Mouse (Mus musculus) ES-E14 (cell line): ENCODE measurements around the gene Thada. TPM values are rescaled to one million over a fixed set of nuclear protein-coding genes. Genes with fewer than 3 reads are reported as not detected.
"Not testable (repeated sequence)": the region's sequence is repeated elsewhere in the genome, so short reads cannot be mapped to it uniquely, and the experiment has no call there.

Source experiments
- DNase-seq: peaks from one replicate; pipeline ENCODE4 v3.0.0-alpha.2; 2013; ENCODE audit warnings: low read depth, low spot score
- H3K27ac ChIP-seq: 2 replicates; pipeline ENCODE4 v1.5.1; 2012; ENCODE audit warnings: low read depth, mild to moderate bottlenecking, low read length, moderate library complexity, mixed read lengths; ENCODE audit not compliant: poor library complexity, insufficient read depth, severe bottlenecking
- H3K36me3 ChIP-seq: 2 replicates; pipeline ENCODE4 v1.6.1; 2012; ENCODE audit warnings: mild to moderate bottlenecking, low read length, moderate library complexity, mixed read lengths; ENCODE audit not compliant: control insufficient read depth, poor library complexity, insufficient read depth, severe bottlenecking
- H3K4me1 ChIP-seq, 2 experiments: fragments of 150-350 bp in 1 of 2; sonication (generic) in 1 of 2; 2 replicates each; pipeline ENCODE4 v1.6.1; 2012; ENCODE audit warnings: low read length in 2 of 2, mild to moderate bottlenecking in 1 of 2, mixed read lengths in 1 of 2; ENCODE audit not compliant: control insufficient read depth in 2 of 2, insufficient read depth in 2 of 2, poor library complexity in 1 of 2
- H3K4me3 ChIP-seq, 2 experiments: fragments of 150-350 bp in 1 of 2; sonication (generic) in 1 of 2; 2 replicates each; pipeline ENCODE4 v1.5.1; 2012; ENCODE audit warnings: low read length in 2 of 2, low read depth in 1 of 2, mild to moderate bottlenecking in 1 of 2, mixed read lengths in 1 of 2; ENCODE audit not compliant: insufficient read depth in 1 of 2, poor library complexity in 1 of 2, severe bottlenecking in 1 of 2
- H3K9ac ChIP-seq: 2 replicates; pipeline ENCODE4 v1.6.1; 2012; ENCODE audit warnings: low read depth, mild to moderate bottlenecking, low read length, mixed read lengths; ENCODE audit not compliant: poor library complexity, insufficient read depth, severe bottlenecking
- H3K9me3 ChIP-seq: fragments of 150-350 bp; sonication (generic); 2 replicates; pipeline ENCODE4 v1.6.1; 2012; ENCODE audit warnings: low read depth, mild to moderate bottlenecking, low read length; ENCODE audit not compliant: control insufficient read depth, insufficient read depth
- CHD2 ChIP-seq: IDR thresholded peaks from 2 replicates; pipeline ENCODE4 v1.6.1; 2014; ENCODE audit warnings: mild to moderate bottlenecking, low read depth, low read length, inconsistent platforms
- HCFC1 ChIP-seq: IDR thresholded peaks from 2 replicates; pipeline ENCODE4 v1.6.1; 2012; ENCODE audit warnings: low read length, inconsistent platforms, borderline replicate concordance; ENCODE audit not compliant: insufficient read depth
- MAFK ChIP-seq: IDR thresholded peaks from 2 replicates; pipeline ENCODE4 v1.6.1; 2014; ENCODE audit warnings: mild to moderate bottlenecking, low read depth, low read length, inconsistent platforms; ENCODE audit not compliant: insufficient read depth
- ZC3H11A ChIP-seq: IDR thresholded peaks from 2 replicates; pipeline ENCODE4 v1.6.1; 2012; ENCODE audit warnings: low read depth, mild to moderate bottlenecking, inconsistent platforms, low read length, borderline replicate concordance
- ZNF384 ChIP-seq: IDR thresholded peaks from 2 replicates; pipeline ENCODE4 v1.6.1; 2012; ENCODE audit warnings: low read depth, low read length, inconsistent platforms
- in situ Hi-C, 2 experiments: fragments of 600-800 bp; cut with MboI; formaldehyde crosslinking; loops; one replicate each; pipeline ENCODE4 v1.15.1; 2025; ENCODE audit warnings: low sequenced_read_pairs in 2 of 2, inconsistent platforms in 1 of 2; ENCODE audit not compliant: unreplicated experiment in 2 of 2
- total RNA-seq: library from RNA; depleted of rRNA; stranded (reverse); fragments of 300-350 nt; gene quantifications from 2 replicates; pipeline ENCODE4 v1.2.3, GENCODE M21; 2012

Gene Thada
- total RNA-seq, 1 experiment = 37.4 TPM

- TF ChIP-seq HCFC1 (no peak), MAFK (no peak), CHD2 (no peak), ZNF384 (no peak), ZC3H11A (no peak)
- Histone ChIP-seq H3K36me3 (no peaks in the 10 kb centered on the region; the same call in 1 of the 2 replicates), H3K9ac (no peak overlapping the region), H3K27ac (no peak overlapping the region), H3K4me1 (peaks cover 0 to 3% of the 10 kb centered on the region in 2 experiments; a peak in 1 of 4 replicates), H3K9me3 (no peaks in the 10 kb centered on the region), H3K4me3 (no peak overlapping the region)
- in situ Hi-C loops = no loop called here
- no peak for DNase-seq
Observed at GRCm38 (mm10) chr17:84236781-84237557, 229.0 kb downstream of the Thada start.

DNA sequence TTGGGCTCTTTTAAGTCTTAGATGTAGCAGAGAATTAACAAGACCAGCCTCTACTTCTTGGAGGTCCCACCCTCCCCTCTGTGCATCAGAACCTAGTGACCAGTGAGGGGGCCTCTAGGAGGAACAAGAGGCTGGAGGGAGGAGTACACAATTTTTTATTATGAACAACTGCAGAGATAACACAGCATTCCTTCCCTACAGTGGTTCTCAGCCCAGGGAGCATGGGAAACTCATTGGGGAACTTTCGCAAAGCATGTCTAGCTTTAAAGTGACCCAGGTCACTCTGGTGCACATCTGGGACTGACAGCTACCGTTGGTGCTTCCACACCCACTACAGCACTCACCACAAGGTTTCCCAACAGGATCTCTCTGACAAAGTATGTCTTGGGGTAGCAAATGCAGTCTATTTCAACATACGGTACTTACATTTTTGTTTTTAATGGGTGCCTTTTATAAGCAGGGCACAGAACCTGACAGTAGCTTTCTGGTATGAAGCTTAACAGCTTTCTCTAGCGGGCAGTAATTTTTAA lies 230.5 kb downstream of the Thada start:
- no peak overlapping the region for H3K4me3 ChIP-seq
- 0 out of 2 replicates have a peak overlapping the region, but pooled peaks have one; percentile 14 for H3K27ac ChIP-seq
- no peak overlapping the region for H3K9ac ChIP-seq
- in situ Hi-C loops = no loop called here
- TF ChIP-seq MAFK (no peak), ZNF384 (no peak), HCFC1 (no peak), ZC3H11A (no peak), CHD2 (no peak)
- H3K36me3 ChIP-seq = peaks cover 3% of the 10 kb centered on the region; the same call in 1 of the 2 replicates
- no peaks in the 10 kb centered on the region for H3K9me3 ChIP-seq
- peaks cover 0 to 3% of the 10 kb centered on the region in 2 experiments; a peak in 1 of 4 replicates for H3K4me1 ChIP-seq
- DNase-seq = no peak

- H3K4me3 ChIP-seq, H3K9ac ChIP-seq, in situ Hi-C loops, DNase-seq, H3K4me1 ChIP-seq, H3K9me3 ChIP-seq, H3K36me3 ChIP-seq: not testable (repeated sequence)
- peak overlapping the region; percentile 14; the same call in 1 of the 2 replicates for H3K27ac ChIP-seq
Observed at GRCm38 (mm10) chr17:84234785-84235184, 231.2 kb downstream of the Thada start.

DNA sequence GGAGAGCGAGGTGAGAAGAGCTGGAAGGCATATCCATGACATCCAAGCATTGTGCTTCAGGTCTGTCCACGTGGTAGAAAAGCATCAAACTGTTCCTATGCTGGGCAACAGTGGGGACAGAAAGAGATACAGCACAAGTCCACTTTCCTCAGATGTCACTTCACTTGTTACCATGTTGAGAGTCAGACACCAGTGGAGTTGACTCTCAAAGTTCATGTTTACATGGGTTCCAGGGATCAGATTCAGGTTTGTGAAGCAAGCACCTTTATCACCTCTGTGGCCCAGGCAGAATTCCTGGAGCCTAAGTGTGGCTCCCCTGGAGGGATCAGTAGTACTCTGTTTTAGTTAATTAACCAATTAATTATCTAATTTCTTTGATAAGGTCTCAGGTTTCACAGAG lies 232.2 kb downstream of the Thada start:
- Histone ChIP-seq H3K36me3 (peaks cover 5% of the 10 kb centered on the region; the same call in 1 of the 2 replicates), H3K27ac (no peak overlapping the region), H3K4me3 (no peak overlapping the region), H3K9me3 (no peaks in the 10 kb centered on the region), H3K9ac (no peak overlapping the region), H3K4me1 (peaks cover 0 to 3% of the 10 kb centered on the region in 2 experiments; a peak in 1 of 4 replicates)
- in situ Hi-C loops = no loop called here
- TF ChIP-seq ZC3H11A (no peak), ZNF384 (no peak), HCFC1 (no peak), CHD2 (no peak), MAFK (no peak)
- no peak for DNase-seq
